Mouse (Mus musculus) embryonic fibroblast, embryonic 13.5 days (primary cell): ENCODE data around the gene Ppp1r12b.

Experiments used
- CTCF ChIP-seq: IDR thresholded peaks from 2 replicates; pipeline ENCODE4 v1.5.1; 2011; ENCODE audit warnings: mild to moderate bottlenecking, control low read depth, low read length, moderate library complexity, borderline replicate concordance; ENCODE audit not compliant: insufficient read depth
- POLR2A ChIP-seq: IDR thresholded peaks from 2 replicates; pipeline ENCODE4 v1.6.1; 2011; ENCODE audit warnings: low read depth, mild to moderate bottlenecking, control low read depth, low read length, moderate library complexity

DNA sequence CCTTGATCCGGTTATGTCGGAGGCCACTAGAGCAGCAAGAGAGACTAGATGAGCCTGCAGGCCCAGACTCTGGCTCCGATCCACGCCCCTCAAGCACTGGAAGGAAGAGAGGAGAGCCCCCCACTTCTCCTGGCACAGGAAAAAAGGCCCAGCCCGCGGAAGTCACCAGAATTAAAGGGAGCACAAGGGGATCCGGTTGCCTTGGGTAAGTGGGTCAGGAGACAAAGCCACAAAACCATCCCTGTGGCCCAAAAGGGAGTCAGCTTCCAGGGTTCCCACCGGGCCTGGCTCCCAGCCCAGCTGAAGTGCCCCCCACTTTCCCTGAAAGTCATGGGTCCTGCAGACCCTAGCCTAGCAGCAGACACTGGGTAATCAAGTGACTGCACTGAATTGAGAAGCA, 42.5 kb upstream of the Ppp1r12b start:
- no peak for TF ChIP-seq CTCF
- TF ChIP-seq POLR2A: no peak
